Mouse (Mus musculus) liver, adult 2 months (tissue): Measurements from ENCODE around the gene Hoxd13.

Experiments used
- CTCF ChIP-seq: fragments of 200-500 bp; IDR thresholded peaks from 2 replicates; pipeline ENCODE4 v1.5.1; 2011; ENCODE audit warnings: low read depth, low read length, control low read depth
- POLR2A ChIP-seq: fragments of 200-500 bp; IDR thresholded peaks from 2 replicates; pipeline ENCODE4 v1.6.1; 2011; ENCODE audit warnings: low read length, control low read depth; ENCODE audit not compliant: insufficient read depth; ENCODE audit errors: extremely low read depth

- TF ChIP-seq CTCF (no peak), POLR2A (no peak)
Observed at GRCm38 (mm10) chr2:74670632-74671188, 2.6 kb downstream of the Hoxd13 start.
